Mouse (Mus musculus): ENCODE measurements at regions not wholly inside any gene's neighbourhood (a gene's known extent, or its start where the extent isn't known, plus 50 kb on each side); places are given as distances from the start of the nearest gene placed in this dataset.

DNA sequence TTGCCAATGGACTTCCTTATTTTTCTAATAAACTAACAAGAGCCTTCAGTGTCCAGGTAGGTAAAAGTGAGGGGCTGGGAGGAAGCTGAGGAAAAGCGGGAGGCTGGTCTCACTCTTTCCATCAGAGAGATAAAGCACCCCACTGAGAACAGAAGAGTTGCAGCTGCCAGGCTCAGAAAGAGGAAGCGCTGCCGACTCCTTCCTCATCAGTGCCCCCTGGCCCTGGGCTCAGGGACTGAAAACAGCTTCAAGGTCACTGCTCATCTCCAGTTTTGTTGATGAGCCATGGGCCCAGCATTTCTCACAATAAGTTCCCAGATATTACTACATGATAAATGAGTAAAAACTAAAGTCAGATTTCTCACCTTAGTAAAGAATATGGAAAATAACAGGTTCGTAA is 57.4 kb upstream of the Frmd6 start:
- no peak for TF ChIP-seq CTCF (IDR thresholded peaks at IDR 0.05; ENCODE audit: borderline replicate concordance, control insufficient read depth, extremely low read depth, insufficient read depth, low read length, poor library complexity)
- no peak for TF ChIP-seq POLR2A (IDR thresholded peaks at IDR 0.05; ENCODE audit: control insufficient read depth, extremely low read depth, insufficient read depth, low read length, poor library complexity)

Measured in thymus, adult 2 months (tissue).